Mouse (Mus musculus): ENCODE data around the gene Rpl10a. TPM values are rescaled to one million over a fixed set of nuclear protein-coding genes. Genes with fewer than 3 reads are reported as not detected.
A peak's percentile ranks its signal among the peaks of the same experiment; 100 is the strongest.

Gene Rpl10a
- polyA plus RNA-seq, 1 experiment from 2014 or later = 279 TPM

GRCm38 (mm10) chr17:28368449-28368848, 40.2 kb downstream of the Rpl10a start:
- H3K27ac ChIP-seq (ENCODE audit: low read length) = no peak overlapping the region
- H3K4me1 ChIP-seq (ENCODE audit: control insufficient read depth, insufficient read depth, low read length) = peaks cover 12% of the 10 kb centered on the region
- H3K4me3 ChIP-seq (ENCODE audit: low read length) = no peak overlapping the region
- no peaks in the 10 kb centered on the region for H3K9me3 ChIP-seq (replicated peaks; ENCODE audit: control insufficient read depth, low read length)
- peaks cover 24% of the 10 kb centered on the region for H3K27me3 ChIP-seq (ENCODE audit: control insufficient read depth, insufficient read depth, low read length)
- H3K4me2 ChIP-seq (ENCODE audit: low read depth, low read length) = peak overlapping the region; percentile 34; the same call in 1 of the 2 replicates
- ATAC-seq (replicated peaks; ENCODE audit: extremely low read depth, insufficient read depth, low FRiP score) = no peak
- no peaks in the 10 kb centered on the region for H3K36me3 ChIP-seq (ENCODE audit: control insufficient read depth, insufficient read depth)
- WGBS = 5% methylated on average over 13 of the region's 13 CpGs
- H3K9ac ChIP-seq (ENCODE audit: low read length) = no peak overlapping the region

DNA sequence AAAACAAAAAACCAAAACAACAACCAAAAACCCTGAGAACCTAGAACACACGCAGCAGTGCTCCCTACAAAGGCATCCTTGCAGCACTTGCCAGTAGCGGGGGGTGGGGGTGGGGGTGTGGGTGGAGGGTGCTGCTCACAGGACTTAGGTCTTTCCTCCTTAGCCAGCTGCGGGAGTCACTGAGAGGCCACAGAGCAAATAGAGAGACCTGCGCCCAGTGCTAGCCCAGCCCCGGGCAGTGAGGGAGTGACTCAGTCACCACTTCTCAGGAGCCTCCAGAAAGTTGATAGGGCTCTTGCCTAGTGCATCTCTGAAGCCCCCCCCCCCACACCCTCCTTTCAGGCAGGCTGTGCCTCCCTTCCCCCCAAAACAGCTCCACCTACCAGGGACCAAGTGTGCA, 40.8 kb downstream of the Rpl10a start:
- no peaks in the 10 kb centered on the region for H3K36me3 ChIP-seq (ENCODE audit: control insufficient read depth, insufficient read depth)
- no peak for ATAC-seq (replicated peaks; ENCODE audit: extremely low read depth, insufficient read depth, low FRiP score)

DNA sequence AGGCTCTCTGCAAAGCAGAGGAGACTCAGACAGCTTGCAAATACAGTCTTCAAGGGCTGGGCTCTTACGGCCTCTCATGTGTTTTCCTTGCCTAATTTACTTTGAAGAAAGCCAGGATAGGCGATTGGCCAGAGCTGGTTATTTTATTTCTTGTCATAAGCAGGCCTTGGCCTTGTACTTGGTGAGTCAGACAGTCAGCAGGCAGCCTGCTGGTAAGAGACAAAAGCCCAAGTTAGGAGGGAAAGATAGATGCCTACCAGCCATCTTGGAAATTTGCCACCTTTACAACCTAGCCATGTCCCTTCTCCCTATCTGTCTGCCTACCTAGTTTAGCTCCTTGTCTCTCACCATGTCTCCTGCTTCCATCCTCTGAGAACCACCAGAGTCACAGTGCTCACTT, 43.0 kb downstream of the Rpl10a start:
- Histone ChIP-seq H3K27ac (ENCODE audit: low read length) (no peak overlapping the region), H3K36me3 (ENCODE audit: control insufficient read depth, insufficient read depth) (no peaks in the 10 kb centered on the region), H3K4me3 (ENCODE audit: low read length) (no peak overlapping the region), H3K27me3 (ENCODE audit: control insufficient read depth, insufficient read depth, low read length) (peaks cover 19% of the 10 kb centered on the region), H3K9me3 (replicated peaks; ENCODE audit: control insufficient read depth, low read length) (no peaks in the 10 kb centered on the region), H3K4me1 (ENCODE audit: control insufficient read depth, insufficient read depth, low read length) (peaks cover 2% of the 10 kb centered on the region; the same call in 1 of the 2 replicates), H3K9ac (ENCODE audit: low read length) (no peak overlapping the region), H3K4me2 (ENCODE audit: low read depth, low read length) (no peak overlapping the region)
- ATAC-seq (replicated peaks; ENCODE audit: extremely low read depth, insufficient read depth, low FRiP score) = no peak
- WGBS = 64% methylated on average over 2 of the region's 2 CpGs

More for the DNA sequence above, 40.8 kb downstream of the Rpl10a start:
- Histone ChIP-seq H3K4me2 (ENCODE audit: low read depth, low read length) (no peak overlapping the region), H3K4me1 (ENCODE audit: control insufficient read depth, insufficient read depth, low read length) (peaks cover 6% of the 10 kb centered on the region), H3K9me3 (replicated peaks; ENCODE audit: control insufficient read depth, low read length) (no peaks in the 10 kb centered on the region), H3K4me3 (ENCODE audit: low read length) (no peak overlapping the region), H3K27me3 (ENCODE audit: control insufficient read depth, insufficient read depth, low read length) (peaks cover 20% of the 10 kb centered on the region), H3K9ac (ENCODE audit: low read length) (no peak overlapping the region), H3K27ac (ENCODE audit: low read length) (no peak overlapping the region)
- 58% methylated on average over 5 of the region's 5 CpGs for WGBS

DNA sequence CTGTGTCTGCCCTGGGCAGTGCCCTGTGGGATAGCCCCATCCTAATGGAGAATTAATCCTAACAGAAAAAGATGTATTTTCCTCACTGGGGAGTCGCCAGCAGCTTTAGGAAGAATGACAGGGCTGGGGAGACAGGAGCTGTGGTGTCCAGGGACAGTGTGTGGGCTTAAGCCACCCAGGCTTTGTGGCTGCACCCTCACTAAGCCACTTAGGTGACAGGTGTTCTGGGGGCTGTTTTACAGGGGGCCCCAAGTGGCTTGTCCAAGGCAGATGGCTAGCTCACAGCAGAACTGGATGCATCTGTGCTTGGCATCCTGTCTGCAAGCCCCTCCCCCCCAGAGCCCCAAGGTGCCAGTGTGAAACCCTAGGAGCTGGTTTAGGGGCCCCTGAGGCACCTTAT, 43.7 kb downstream of the Rpl10a start:
- no peak overlapping the region for H3K4me2 ChIP-seq (ENCODE audit: low read depth, low read length)
- no peaks in the 10 kb centered on the region for H3K36me3 ChIP-seq (ENCODE audit: control insufficient read depth, insufficient read depth)
- H3K27me3 ChIP-seq (ENCODE audit: control insufficient read depth, insufficient read depth, low read length) = peaks cover 22% of the 10 kb centered on the region
- peaks cover 2% of the 10 kb centered on the region; the same call in 1 of the 2 replicates for H3K4me1 ChIP-seq (ENCODE audit: control insufficient read depth, insufficient read depth, low read length)
- WGBS = 82% methylated on average over 1 of the region's 1 CpGs
- no peak overlapping the region for H3K27ac ChIP-seq (ENCODE audit: low read length)
- ATAC-seq (replicated peaks; ENCODE audit: extremely low read depth, insufficient read depth, low FRiP score) = no peak
- H3K4me3 ChIP-seq (ENCODE audit: low read length) = no peak overlapping the region
- H3K9ac ChIP-seq (ENCODE audit: low read length) = no peak overlapping the region
- no peaks in the 10 kb centered on the region for H3K9me3 ChIP-seq (replicated peaks; ENCODE audit: control insufficient read depth, low read length)

GRCm38 (mm10) chr17:28373821-28374220, 45.5 kb downstream of the Rpl10a start:
- WGBS = 17% methylated on average over 10 of the region's 10 CpGs
- Histone ChIP-seq H3K36me3 (ENCODE audit: control insufficient read depth, insufficient read depth) (no peaks in the 10 kb centered on the region), H3K4me1 (ENCODE audit: control insufficient read depth, insufficient read depth, low read length) (no peaks in the 10 kb centered on the region; the same call in 1 of the 2 replicates), H3K27me3 (ENCODE audit: control insufficient read depth, insufficient read depth, low read length) (peaks cover 25% of the 10 kb centered on the region), H3K9me3 (replicated peaks; ENCODE audit: control insufficient read depth, low read length) (no peaks in the 10 kb centered on the region), H3K27ac (ENCODE audit: low read length) (no peak overlapping the region), H3K4me3 (ENCODE audit: low read length) (no peak overlapping the region), H3K4me2 (ENCODE audit: low read depth, low read length) (no peak overlapping the region), H3K9ac (ENCODE audit: low read length) (no peak overlapping the region)
- ATAC-seq (replicated peaks; ENCODE audit: extremely low read depth, insufficient read depth, low FRiP score) = no peak

GRCm38 (mm10) chr17:28374494-28374893, 46.2 kb downstream of the Rpl10a start:
- WGBS = 28% methylated on average over 16 of the region's 16 CpGs
- no peaks in the 10 kb centered on the region; the same call in 1 of the 2 replicates for H3K4me1 ChIP-seq (ENCODE audit: control insufficient read depth, insufficient read depth, low read length)
- H3K36me3 ChIP-seq (ENCODE audit: control insufficient read depth, insufficient read depth) = no peaks in the 10 kb centered on the region
- ATAC-seq (replicated peaks; ENCODE audit: extremely low read depth, insufficient read depth, low FRiP score) = no peak
- peak overlapping the region; percentile 18; the same call in 1 of the 2 replicates for H3K4me2 ChIP-seq (ENCODE audit: low read depth, low read length)
- H3K9ac ChIP-seq (ENCODE audit: low read length) = no peak overlapping the region
- H3K9me3 ChIP-seq (replicated peaks; ENCODE audit: control insufficient read depth, low read length) = no peaks in the 10 kb centered on the region
- H3K4me3 ChIP-seq (ENCODE audit: low read length) = no peak overlapping the region
- H3K27ac ChIP-seq (ENCODE audit: low read length) = no peak overlapping the region
- peaks cover 25% of the 10 kb centered on the region for H3K27me3 ChIP-seq (ENCODE audit: control insufficient read depth, insufficient read depth, low read length)

DNA sequence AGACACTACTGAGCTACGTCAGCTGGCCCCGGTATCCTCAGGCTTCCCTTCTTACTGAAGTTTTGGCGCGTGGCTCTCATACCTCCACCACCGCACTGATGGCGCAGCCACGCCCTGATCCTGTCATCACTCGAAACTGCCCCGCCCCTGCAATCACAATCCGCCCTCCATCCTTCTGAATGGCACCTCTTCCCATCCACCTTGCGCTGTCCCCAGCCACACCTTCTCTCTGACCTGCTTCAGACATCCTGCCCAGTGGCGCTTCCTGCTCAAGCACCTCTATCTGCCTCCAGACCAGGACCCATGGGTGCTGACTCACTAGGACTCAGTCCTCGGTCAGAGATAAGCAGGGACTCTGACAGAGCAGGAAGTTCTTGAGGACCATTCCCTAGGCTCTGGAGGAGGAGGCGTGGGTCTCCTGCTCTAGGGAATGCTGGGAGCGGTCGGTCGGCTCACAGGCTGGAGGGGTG, 47.4 kb downstream of the Rpl10a start:
- Histone ChIP-seq H3K9me3 (replicated peaks; ENCODE audit: control insufficient read depth, low read length) (no peaks in the 10 kb centered on the region), H3K27me3 (ENCODE audit: control insufficient read depth, insufficient read depth, low read length) (peaks cover 27% of the 10 kb centered on the region), H3K27ac (ENCODE audit: low read length) (no peak overlapping the region), H3K9ac (ENCODE audit: low read length) (no peak overlapping the region), H3K36me3 (ENCODE audit: control insufficient read depth, insufficient read depth) (no peaks in the 10 kb centered on the region), H3K4me2 (ENCODE audit: low read depth, low read length) (no peak overlapping the region), H3K4me3 (ENCODE audit: low read length) (no peak overlapping the region), H3K4me1 (ENCODE audit: control insufficient read depth, insufficient read depth, low read length) (no peaks in the 10 kb centered on the region; the same call in 1 of the 2 replicates)
- 9% methylated on average over 17 of the region's 17 CpGs for WGBS
- no peak for ATAC-seq (replicated peaks; ENCODE audit: extremely low read depth, insufficient read depth, low FRiP score)

GRCm38 (mm10) chr17:28380255-28380654, 52.0 kb downstream of the Rpl10a start:
- Histone ChIP-seq H3K9me3 (replicated peaks; ENCODE audit: control insufficient read depth, low read length) (no peaks in the 10 kb centered on the region), H3K4me2 (ENCODE audit: low read depth, low read length) (no peak overlapping the region), H3K36me3 (ENCODE audit: control insufficient read depth, insufficient read depth) (no peaks in the 10 kb centered on the region), H3K9ac (ENCODE audit: low read length) (no peak overlapping the region), H3K4me1 (ENCODE audit: control insufficient read depth, insufficient read depth, low read length) (no peaks in the 10 kb centered on the region), H3K27me3 (ENCODE audit: control insufficient read depth, insufficient read depth, low read length) (peaks cover 15% of the 10 kb centered on the region), H3K27ac (ENCODE audit: low read length) (no peak overlapping the region), H3K4me3 (ENCODE audit: low read length) (no peak overlapping the region)
- ATAC-seq (replicated peaks; ENCODE audit: extremely low read depth, insufficient read depth, low FRiP score) = no peak
- WGBS = 8% methylated on average over 6 of the region's 6 CpGs

Data from heart, embryonic 16.5 days (tissue).